Mouse (Mus musculus) adrenal gland, postnatal 10 days (tissue): ENCODE results near the gene Epop. TPM values are rescaled to one million over a fixed set of nuclear protein-coding genes. Genes with fewer than 3 reads are reported as not detected.

Source experiments
- DNase-seq: peaks from one replicate; pipeline ENCODE4 v3.0.0; 2021; ENCODE audit warnings: mixed read lengths
- total RNA-seq, 2 experiments: library from RNA; stranded (reverse); gene quantifications; 2 replicates each; pipeline ENCODE4 v1.2.3; 2021

Epop gene
- total RNA-seq, 2 experiments from 2014 or later, result 3.5 to 5.1 TPM

DNA sequence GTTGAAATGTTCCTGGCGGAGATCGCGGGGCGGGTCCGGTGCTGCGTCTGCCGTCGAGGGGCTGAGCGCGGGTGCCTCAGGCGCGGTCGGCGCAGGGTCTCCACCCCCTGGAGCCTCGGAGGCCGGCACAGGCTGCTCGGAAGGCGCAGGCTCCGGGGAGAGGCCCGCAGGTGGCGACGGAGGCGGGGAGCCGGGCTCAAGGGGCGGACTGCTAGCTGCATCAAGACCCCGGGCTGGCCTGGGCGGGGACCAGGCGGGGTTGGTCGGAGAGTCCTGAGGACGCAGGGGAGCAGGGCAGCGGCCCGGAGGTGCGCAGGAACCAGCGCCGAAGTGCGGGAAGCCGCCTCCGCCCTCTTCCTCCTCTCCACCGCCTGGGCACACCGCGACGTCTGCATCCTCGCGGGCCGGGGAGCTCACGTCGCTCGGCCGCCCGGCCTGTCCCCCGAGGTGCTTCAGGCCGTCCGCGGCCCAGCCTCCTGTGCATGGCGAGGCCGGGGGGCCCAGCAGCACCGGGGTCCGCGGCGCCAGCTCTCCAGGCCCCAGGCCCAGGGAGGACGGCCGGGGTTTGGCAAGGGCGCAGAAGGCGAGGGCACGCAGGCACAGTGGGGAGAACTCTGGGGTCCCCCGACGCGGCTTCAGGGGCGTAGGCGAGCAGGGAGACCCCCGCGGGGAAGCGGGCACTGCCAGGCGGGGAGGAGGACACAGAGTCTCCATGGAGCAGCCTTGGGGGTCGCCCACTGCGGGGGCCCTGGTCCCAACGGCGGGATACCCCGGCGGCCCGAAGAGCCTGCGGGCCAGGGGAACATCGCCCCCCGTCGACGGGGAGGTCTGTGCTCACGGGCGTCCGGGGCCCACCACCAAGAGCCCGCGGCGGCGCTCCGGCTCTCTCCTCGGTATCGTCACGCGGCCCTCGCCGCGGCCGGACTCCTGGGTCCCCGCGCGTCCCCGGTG is 659 bp downstream of the Epop start:
- DNase-seq, result peak; percentile 30

DNA sequence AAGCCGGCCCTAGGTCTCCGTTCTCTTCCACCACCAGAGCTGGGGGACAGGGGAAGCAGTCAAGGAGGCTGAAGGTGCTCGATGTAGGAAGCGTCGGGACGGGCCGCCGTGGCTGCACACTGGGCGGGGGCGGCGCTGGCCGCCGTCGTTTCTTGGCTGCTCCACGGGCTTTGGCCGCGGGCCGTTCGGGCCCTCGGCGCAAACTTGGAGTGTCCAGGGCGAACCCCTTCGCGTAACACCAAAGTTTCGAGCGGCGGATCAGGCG is 1.3 kb downstream of the Epop start:
- DNase-seq, result peak; percentile 39

DNA sequence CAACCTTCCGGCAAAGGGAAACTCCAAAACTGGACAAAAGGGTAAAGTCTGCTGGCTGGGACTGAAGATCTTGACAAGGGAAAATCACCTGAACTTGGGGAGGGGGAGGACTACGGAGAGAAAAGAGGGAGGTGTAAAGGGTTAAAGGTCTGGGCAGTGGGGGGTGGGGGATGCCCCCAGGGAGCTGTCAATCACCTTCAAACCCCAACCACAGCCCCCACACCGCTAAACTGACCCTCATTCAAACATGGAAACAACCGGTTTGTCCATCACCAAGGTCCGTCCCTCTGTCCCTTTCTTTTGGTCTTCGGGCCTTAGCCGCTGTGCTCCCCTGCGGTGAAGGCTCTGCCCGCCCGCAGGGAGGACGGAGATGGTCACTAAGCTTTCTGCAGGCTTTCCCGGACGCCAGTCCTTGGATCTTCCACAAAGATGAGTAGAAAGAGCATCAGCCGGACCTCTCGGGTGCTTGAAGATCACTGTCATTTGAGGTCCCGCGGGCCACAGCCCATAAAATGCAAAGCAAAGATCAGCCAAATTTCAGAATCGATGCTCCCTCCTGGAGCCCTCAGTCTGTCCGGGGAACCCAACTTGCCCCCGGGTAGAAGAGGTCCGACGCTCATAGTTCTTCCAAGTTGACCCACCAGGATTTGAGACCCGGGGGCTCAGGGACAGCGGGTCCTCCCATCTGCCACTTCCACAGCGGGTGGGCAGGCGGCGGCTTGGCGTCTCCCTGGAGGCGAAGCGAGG is 1.8 kb downstream of the Epop start:
- DNase-seq, result no peak

DNA sequence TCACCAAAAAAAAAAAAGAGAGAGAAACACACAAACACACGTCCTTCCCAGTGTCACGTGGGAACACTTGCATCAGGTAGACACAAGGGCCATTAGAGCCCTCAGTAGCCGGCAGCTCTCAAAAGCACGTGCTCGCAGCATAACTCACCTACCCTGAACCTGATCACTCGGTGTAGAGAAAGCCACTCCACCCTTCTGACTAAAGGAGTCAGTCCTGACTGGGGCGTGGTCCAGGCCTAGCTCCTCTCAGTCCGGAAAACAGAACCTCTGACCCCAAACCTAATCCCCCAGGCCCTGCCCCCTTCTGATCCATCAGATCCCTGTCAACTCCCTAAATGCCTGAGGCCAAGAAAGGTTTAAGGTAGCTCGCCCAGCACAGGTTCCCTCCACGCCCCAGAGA is 2.7 kb downstream of the Epop start:
- no peak for DNase-seq

DNA sequence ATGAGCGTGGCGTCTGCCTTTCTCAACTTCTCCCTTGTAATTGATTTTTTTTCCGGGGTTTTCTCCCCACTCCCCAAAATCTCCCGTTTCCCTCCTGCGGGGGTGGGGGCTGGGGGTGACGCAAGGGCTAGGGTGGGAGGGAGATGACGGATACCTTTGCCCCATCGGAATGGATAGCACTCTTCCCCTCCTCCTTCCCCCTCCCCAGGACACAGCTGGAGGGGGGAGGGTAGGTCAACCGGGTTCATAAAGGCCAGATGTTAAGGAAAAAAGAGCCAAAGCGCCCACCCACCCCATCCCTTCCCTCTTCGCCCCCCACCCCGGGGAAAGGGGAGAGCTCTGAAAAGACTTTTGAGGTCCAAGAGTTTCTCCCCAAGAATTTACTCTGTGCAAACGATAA is 3.1 kb downstream of the Epop start:
- no peak for DNase-seq

DNA sequence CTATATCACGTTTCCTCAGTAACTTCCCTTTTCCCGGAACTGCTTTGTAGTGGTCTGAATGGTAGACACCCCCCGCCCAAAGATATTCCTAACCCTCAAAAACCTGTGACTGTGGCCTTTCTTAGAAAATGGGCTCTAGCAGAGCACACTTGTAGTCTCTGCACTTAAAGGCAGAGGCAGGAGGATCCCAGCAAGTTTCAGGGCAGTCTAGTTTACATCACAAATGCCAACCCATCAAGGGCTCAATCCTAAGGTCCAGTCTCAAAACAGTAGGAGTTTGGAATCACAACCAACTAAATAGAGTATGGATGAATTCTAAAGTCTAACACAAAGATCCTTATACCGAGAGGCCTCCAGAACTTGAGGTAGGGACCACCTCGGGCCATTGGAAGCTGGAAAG is 4.0 kb downstream of the Epop start:
- DNase-seq, result no peak

DNA sequence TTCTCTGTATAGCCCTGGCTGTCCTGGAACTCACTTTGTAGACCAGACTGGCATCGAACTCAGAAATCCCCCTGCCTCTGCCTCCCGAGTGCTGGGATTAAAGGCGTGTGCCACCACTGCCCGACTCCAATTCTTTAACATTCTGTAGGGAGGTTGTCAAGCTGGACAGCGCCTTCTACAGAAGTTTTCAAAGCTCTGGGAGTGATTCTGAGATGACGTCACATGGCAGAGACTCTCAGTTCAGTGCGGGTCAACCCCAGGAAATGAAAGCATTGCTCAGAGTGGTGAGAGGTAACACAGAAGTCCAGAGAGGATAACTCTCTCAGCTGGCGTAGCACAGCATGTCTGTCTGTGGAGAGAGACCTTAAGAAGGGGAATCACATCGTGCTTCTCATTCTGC is 6.3 kb downstream of the Epop start:
- no peak for DNase-seq

DNA sequence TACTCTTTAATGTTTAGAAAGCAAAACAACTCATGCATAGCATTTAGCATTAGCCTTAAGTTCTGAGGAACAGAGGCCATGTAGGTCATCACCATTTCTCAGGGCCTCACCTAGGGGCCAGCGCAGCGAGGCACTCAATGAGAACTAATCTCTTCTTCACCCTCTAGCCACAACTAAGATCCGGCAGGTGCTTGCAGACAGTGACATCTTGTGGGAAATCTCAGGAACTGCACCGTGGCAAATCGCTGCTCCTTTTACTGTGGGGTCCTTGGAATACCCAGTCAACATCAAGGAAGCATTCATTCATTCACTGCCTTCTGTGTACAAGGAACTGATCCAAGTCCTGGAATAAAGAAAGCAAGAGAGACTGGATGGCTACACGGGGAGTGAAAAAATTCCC is 7.1 kb downstream of the Epop start:
- DNase-seq, result peak; percentile 79

DNA sequence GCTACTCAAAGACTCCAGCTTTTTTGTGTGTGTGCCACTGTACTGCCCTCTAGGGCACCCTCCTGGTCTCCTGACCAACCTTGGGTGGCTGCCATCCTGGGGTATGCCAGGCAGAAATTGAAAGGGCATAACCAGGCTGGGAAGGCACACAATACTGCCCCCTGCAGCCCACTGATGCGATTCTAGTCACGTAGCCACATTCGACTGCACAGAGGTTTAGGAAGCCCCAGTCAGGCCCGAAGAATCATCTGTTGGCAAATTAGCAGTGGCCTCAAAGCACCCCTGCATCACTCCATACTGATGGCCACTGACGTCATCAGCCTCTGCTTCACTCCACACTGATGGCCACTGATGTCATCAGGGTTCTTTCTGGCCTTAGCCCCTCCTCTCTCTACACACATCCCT is 10.1 kb downstream of the Epop start:
- peak; percentile 90 for DNase-seq

DNA sequence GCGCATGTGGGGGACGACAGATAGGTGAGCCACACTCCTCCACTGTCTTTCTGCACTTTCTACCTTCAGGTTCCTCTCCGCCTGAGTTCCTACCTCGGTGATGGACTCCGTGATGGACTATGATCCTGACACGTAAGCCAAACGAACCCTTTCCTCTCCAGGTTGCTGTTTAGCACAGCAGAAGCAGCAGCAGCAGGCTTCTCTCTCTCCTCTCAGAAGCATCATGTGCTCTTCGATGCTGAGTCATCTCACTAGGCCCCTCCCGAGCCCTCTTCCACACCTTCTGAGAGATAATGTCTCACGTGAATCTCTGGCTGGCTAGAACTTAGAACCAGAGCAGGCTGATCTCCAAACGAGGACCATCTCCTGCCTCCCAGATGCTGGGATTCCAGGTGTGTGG is 11.1 kb downstream of the Epop start:
- no peak for DNase-seq

DNA sequence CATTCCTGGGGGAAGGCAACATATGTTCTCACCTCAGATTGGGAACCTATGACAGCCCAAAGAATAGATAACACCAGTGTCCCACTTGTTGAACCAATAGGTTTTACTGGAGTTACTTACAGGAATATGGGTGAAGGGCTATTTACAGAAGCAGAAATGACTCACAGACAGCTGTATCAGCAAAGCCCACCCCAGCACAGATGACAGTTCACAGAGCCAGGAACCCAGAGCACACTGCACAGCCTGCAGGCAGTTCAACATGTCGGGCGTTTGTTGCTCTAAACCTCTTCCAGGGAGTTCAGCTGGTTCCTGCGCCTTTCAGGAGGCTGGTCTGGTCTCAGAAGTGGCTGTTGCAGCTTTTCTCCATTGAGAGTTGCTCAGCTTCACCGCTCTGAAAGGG is 14.2 kb downstream of the Epop start:
- no peak for DNase-seq

DNA sequence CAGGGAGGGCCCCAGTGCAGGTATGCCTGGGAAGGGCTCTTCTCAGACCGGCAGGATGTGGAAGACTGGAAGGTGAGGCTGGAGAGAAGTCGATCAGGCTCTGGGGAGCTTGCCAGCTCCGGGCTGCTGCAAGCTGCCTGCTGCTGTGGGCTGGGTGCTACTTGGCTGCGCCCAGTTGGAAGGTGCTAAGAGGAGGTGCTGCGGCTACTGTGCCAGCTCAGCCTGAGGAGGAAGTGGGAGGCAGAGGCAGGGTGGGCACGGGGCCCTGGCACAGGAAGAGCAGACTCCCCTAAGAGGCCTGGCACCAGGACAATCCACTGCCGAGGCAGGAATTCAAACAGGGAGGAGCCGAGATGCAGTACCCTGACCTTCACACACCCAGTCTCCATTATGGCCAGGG is 18.4 kb downstream of the Epop start:
- peak; percentile 52 for DNase-seq

DNA sequence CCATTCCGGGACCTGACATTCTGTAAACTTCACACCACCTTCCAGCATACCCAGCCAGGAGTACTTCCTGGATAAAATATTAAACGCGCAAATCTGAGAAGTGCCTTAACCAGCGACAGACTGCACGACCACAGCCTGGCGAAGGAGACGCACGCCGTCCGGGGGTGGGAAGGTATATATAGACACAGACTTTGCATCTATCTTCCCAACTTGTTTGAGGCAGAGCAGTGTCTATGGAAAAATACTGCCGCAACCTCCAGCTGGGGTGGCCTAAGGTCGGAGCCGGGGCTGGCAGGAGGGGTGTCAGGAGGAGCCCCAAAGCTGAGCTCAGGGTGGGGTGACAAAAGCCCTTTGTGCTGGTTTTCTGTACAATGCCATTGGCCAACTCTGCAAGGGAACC is 19.8 kb downstream of the Epop start:
- no peak for DNase-seq

DNA sequence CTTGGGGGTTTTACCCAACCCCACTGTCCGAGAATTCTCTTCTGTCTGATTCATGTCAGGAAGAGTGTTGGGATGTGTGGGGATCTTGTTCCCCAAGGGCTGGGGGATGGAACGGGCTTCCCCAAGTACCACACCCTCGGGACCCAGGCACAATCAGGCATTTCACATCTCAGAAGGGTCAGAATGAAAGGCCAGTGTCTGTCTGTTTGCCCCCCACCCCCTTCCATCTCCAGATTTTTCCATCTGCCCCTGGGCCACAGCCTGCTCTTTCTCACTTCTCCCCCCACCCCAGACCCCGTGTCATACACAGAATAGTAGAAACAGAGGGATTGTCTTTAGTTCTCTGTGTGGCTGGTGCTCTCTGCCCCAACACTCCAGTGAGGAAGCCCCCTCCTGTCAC is 20.6 kb downstream of the Epop start:
- no peak for DNase-seq

DNA sequence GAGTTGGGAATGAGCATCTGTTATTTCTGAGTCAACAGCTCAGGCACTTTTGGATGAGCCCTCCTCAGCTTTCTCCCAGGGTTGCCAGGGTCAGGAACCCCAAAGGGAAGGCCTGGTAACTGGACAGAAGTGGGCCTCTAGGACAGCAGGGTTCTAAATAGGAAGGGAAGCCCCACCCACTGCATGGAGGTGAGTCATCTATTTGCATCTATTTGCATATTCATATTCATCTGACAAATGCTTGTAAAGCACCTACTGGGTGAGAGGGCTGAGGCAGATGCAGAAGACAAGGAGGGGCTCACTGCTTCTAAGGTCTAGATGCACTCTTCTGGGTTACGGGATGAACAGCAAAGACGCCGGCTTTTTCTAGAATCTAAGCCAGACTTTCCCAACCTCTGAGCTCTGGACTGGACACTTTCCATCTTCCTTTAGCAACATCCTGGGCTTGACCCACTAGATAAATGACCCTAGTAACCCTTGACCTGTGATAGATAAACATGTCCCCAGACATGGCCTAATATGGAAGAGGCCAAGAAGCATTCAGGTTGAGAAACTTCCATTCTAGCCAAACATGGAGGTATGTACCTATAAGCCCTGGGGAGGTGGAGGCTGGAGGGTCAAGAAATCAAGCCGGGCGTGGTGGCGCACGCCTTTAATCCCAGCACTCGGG is 22.3 kb downstream of the Epop start:
- no peak for DNase-seq

DNA sequence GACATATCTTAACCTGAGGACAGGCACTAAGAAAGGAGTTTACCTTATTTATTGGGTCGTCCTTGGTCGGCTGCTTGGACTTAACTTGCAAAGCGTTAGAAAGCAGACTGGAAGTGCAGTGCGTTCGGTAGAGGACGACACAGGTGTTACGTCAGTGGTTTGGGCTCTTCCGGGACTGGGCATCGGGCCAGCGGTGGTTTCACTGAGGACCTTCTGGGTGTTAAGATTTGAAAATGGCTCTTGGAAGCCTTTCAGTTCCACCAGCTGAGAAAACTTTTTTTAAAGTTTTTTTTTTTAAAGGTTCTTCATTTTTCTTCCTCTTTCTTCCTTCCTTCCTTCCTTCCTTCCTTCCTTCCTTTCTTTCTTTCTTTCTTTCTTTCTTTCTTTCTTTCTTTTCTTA is 25.6 kb downstream of the Epop start:
- DNase-seq, result peak; percentile 76

DNA sequence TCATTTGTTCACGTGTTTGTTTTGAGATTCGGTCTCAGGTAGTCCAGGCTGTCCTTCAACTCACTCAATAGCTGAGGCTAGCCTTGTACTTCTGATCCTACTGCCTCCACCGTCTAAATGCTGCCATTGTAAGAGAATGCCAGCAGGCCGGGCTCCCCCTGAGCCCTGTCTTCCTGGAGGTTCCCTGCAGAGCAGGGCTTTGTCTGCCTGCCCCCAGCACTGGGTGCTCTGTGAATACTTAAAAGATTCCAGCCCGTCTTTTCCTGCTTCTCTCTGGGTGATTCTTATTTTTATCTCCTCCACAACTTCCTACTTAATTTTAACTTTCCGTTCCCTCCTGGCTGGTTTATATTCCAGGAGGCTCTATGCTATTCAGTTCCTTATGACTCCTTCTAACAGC is 27.3 kb downstream of the Epop start:
- no peak for DNase-seq

DNA sequence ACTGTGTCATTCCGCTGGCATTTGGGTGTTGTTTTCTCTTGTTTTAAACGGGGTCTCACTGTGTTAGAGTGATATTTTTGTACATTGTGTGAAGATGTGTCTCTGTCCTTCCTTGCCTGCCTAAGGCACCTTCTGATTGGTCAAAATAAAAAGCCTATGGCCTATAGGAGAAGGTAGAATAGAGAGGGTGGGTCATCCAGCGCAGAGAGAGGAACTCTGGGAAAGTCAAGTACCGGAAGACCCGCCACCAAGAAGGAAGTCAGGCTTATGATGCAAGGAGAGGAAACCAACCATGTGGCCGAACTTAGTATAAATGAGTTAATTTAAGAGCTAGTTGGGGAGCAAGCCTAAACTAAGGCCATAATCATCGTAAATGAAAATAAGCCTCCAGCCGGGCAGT is 30.4 kb downstream of the Epop start:
- DNase-seq, result no peak

DNA sequence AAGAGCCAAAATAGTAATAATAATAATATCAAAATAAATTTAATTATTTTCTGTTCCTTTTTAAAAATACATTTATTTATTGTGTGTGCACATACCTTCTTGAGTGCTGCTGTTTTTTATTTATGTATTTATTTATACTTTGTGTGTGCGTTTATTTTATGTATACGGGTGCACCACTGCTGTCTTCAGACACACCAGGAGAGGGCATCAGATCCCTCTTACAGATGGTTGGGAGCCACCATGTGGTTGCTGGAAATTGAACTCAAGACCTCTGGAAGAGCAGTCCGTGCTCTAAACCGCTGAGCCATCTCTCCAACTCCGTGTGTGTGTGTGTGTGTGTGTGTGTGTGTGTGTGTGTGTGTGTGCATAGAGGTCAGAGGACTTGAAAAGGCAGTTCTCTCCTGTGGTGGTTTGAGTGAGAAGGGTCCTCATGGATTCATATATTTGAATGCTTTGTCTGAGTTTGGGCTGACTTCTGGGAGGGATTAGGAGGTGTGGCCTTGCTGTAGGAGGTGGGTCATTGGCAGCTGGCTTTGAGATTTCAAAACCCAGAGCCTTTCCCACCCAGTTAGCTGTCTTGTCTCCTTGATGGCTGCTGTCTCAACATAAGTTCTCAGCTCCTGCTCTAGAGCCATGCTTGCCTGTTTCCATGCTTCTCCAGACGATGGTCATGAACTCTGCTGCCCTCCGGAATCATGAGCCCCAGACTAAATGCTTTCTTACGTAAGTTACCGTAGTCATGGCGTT is 31.4 kb downstream of the Epop start:
- no peak for DNase-seq

DNA sequence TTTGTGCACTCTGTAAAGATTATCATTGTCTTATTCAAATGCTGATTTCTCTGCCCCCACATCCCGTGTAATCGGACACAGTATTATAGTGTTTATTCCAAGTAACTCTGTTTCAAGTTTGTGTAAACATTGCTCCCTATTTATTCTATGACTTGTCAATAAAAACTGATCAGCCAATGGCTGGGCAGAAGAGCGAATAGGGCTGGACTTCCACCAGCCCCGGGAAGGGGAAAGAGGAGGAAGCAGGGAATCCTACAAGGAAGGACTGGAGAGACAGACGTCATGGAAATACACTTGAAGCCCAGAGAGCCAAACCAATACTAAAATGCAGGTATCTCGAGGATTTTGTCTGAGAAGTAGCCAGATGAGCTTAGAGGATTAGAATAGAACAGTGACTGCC is 35.4 kb downstream of the Epop start:
- DNase-seq, result no peak

DNA sequence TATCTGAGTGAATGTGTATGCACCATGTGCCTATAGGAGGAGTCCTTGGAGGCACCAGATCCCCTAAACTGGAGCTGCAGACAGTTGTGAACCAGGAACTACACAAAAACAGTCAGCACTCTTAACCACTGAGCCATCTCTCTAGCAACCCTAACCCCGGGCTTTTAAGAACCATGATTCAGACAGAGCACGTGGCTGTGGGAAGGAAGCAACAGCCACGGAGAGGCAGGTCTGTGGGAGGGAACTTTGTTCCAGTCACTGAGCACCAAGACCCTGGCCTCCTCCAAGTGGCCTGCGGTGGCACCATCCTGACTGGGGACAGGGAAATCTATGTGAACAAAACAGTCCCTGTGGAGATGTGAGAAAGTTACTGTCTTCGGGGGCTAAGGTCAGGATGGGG is 37.6 kb downstream of the Epop start:
- DNase-seq, result no peak

DNA sequence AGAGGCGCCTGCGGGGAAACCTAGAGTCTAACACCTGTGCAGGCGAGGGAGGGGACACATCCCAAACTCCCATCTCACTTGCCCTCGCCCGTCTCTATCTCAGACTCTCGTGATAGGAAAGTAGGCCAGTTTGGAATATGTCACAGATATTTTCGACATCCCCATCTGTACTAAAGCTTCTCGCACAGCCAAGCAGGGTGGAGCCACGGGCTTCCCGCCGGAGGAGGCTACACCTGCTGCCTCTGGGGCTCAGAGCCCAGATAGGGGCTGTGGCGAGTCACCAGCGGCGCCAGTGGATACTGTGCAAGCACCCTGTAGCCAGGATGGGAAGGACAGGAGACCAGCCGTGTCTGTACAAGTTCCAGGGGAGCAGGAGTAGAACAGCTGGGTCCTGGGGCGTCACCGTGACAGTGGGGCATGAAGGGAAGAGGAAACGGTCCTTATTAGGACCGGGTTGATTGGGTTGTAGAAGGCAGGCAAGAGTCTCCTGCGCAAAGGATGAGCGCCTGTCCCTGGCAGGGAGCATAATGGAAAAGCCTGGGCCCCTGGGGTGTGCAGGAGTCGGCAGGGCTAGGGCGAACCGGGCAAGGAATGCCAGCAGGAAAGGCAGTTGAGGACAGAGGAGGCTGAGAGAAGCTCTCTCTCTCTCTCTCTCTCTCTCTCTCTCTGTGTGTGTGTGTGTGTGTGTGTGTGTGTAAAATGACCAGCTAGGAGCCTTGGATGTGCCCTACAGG is 39.1 kb downstream of the Epop start:
- DNase-seq, result no peak
